Mouse (Mus musculus): ENCODE measurements at regions not wholly inside any gene's neighbourhood (a gene's known extent, or its start where the extent isn't known, plus 50 kb on each side); places are given as distances from the start of the nearest gene placed in this dataset.

DNA sequence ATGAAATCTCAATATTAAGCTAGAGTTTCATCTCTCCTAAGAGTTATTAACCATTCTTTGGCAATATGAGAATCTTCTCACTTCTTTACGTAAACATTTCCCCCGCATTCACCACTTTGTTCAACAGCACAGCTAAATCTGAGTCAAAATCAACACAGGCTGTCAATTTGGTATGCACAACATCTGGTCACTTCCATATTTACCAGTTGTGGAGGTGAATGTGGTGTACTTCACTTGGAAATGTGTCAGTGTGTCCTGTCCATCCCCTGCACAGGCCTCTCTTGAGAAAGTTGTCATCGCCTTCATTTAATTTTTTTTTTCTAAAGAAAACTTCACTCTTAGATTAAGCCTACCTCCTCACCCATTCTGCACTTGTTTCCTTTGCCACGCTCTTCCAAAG lies 550.4 kb downstream of the Otol1 start:
- intact Hi-C loops (cut with DNase I): no loop called here
- no peak for DNase-seq (ENCODE audit: low spot score in 2 of 2)

DNA sequence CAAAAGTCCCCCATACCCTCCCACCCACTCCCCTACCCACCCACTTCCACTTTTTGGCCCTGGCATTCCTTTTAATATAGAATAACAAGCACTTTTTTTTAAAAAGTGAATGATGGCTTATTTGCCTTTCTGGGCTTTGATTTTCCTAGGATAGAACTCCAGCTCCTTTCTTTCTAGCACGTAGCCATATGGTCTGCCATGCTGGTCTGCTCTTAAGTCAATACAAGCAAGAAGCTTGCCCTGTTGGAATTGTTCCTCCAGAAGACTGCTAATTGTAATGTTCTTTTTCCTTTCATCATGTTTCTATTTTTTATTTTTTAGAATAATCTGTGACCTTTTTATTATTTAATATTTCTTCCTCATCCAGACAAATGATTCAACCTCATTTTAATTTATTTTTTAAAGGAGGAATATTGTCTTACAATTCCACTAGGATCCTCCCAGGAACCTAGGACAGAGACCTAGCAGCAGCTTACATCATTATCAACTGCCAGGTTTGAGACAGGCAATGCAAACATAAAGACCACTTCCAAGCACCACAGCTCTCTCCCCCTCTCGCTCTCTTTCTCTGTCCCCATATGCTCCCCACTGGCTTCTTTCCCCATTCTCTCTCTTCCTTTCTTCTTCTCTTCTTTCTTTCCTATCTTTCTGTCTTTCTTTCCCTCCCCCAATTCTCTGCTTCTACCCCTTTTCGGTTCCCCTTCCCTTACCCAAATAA lies 558.9 kb downstream of the Otol1 start:
- no peak for DNase-seq (ENCODE audit: low spot score in 2 of 2)
- intact Hi-C loops (cut with DNase I): no loop called here

DNA sequence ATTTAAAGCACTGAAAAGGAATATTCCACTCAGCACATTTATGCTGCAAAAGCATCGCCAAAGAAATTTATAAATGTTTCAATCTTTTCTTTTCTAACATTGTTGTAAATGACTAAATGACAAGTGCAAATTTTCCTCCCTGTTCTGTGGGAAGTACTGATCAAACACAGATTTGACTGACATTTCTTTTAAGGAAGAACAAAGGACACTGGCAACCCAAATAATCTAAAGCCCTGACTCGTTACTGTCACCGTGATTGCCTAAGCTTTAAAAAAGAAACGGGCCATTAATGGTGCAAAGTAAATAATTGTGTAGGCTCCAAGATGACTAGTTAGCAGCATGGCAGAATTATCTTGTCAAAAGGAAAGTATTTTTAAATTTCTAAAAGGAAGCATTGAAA lies 587.4 kb downstream of the Otol1 start:
- DNase-seq (ENCODE audit: low spot score in 2 of 2): no peak
- intact Hi-C loops (cut with DNase I): no loop called here
